Mouse (Mus musculus) left cerebral cortex, adult 2 months (tissue): Measurements from ENCODE around the gene Rexo4. TPM values are rescaled to one million over a fixed set of nuclear protein-coding genes. Genes with fewer than 3 reads are reported as not detected.

Experiments
- DNase-seq, 2 experiments: peaks; one replicate each; pipeline ENCODE4 v3.0.0; 2021 to 2022; ENCODE audit warnings: low spot score in 2 of 2, mixed read lengths in 1 of 2; ENCODE audit errors: extremely low spot score in 1 of 2
- H3K27ac ChIP-seq: fragments of 200-600 bp; 2 replicates; pipeline ENCODE4 v1.8.1; 2022
- H3K4me3 ChIP-seq: fragments of 200-600 bp; 2 replicates; pipeline ENCODE4 v1.8.1; 2022
- CTCF ChIP-seq: fragments of 200-600 bp; IDR thresholded peaks from 2 replicates; pipeline ENCODE4 v1.8.1; 2022; ENCODE audit warnings: antibody characterized with exemption, mild to moderate bottlenecking, moderate library complexity
- intact Hi-C: fragments of 180-260 bp; cut with DNase I; formaldehyde crosslinking; loops from one replicate; pipeline ENCODE4 v1.15.1; 2025
- total RNA-seq, 2 experiments: library from RNA; stranded (reverse); gene quantifications; 2 replicates each; pipeline ENCODE4 v1.2.3; 2021

Gene Rexo4
- total RNA-seq, 2 experiments from 2014 or later = 60.1 to 69.6 TPM

- intact Hi-C loops = loop anchor here (10.0 kb wide), 1 partner anchor 538 kb away; the partner anchor contains the start of gene Brd3os
- H3K4me3 ChIP-seq = no peak overlapping the region
- peak; percentile 63 for TF ChIP-seq CTCF
- DNase-seq = peak in 1 of 2 experiments; percentile 11
- no peak overlapping the region for H3K27ac ChIP-seq
Observed at GRCm38 (mm10) chr2:26907109-26907508, 57.1 kb downstream of the Rexo4 start.

- no peak overlapping the region for H3K4me3 ChIP-seq
- intact Hi-C loops = loop anchor here (10.0 kb wide), 1 partner anchor 538 kb away; the partner anchor contains the start of gene Brd3os
- H3K27ac ChIP-seq = no peak overlapping the region
- no peak for TF ChIP-seq CTCF
- peak in 1 of 2 experiments; percentile 5 for DNase-seq
Observed at GRCm38 (mm10) chr2:26906431-26906830, 57.8 kb downstream of the Rexo4 start.

GRCm38 (mm10) chr2:26905936-26906335, 58.2 kb downstream of the Rexo4 start:
- Histone ChIP-seq H3K4me3 (no peak overlapping the region), H3K27ac (no peak overlapping the region)
- TF ChIP-seq CTCF = no peak
- no peak for DNase-seq
- intact Hi-C loops = loop anchor here (10.0 kb wide), 1 partner anchor 539 kb away; the partner anchor contains the start of gene Brd3os

Other genes starting within 250 kb of the Rexo4 start
- not detected for gene Abo, start 99.4 kb downstream of the Rexo4 start, total RNA-seq
- gene Surf6, start 61.5 kb downstream of the Rexo4 start, total RNA-seq = 10 to 100 TPM; 25.4 to 27.3 TPM
- 10 to 100 TPM; 44.5 to 46.6 TPM for gene Med22, start 53.7 kb downstream of the Rexo4 start, total RNA-seq
- gene Rpl7a, start 53.6 kb downstream of the Rexo4 start, total RNA-seq = 100 to 1,000 TPM; 208 to 232 TPM
- 10 to 100 TPM; 37.8 to 37.9 TPM for gene Surf2, start 48.0 kb downstream of the Rexo4 start, total RNA-seq
- 10 to 100 TPM; 96.6 to 97.2 TPM for gene Surf1, start 47.9 kb downstream of the Rexo4 start, total RNA-seq
- gene Surf4, start 30.5 kb downstream of the Rexo4 start, total RNA-seq = 10 to 100 TPM; 46.6 to 50.0 TPM
- under 1 TPM in 1 of 2 experiments, not detected in 1; 0.37 TPM for gene Stkld1, start 30.3 kb downstream of the Rexo4 start, total RNA-seq
- gene Adamts13, start 9.0 kb upstream of the Rexo4 start, total RNA-seq = 1 to 10 TPM; 1.8 to 2.3 TPM
- gene Cacfd1, start 45.5 kb upstream of the Rexo4 start, total RNA-seq = 10 to 100 TPM; 46.3 to 48.2 TPM
- 10 to 100 TPM; 28.9 to 29.1 TPM for gene Slc2a6, start 63.6 kb upstream of the Rexo4 start, total RNA-seq
- under 1 TPM in 1 of 2 experiments, not detected in 1; 0.75 TPM for gene Mymk, start 107.8 kb upstream of the Rexo4 start, total RNA-seq
- 10 to 100 TPM; 16.2 to 21.4 TPM for gene Adamtsl2, start 115.0 kb upstream of the Rexo4 start, total RNA-seq
- 100 to 1,000 TPM; 103 to 109 TPM for gene Fam163b, start 178.1 kb upstream of the Rexo4 start, total RNA-seq
- under 1 TPM; 0.23 to 0.30 TPM for gene Dbh, start 200.8 kb upstream of the Rexo4 start, total RNA-seq